Mouse (Mus musculus): ENCODE data around the gene Pde6c.

Gene Pde6c

GRCm38 (mm10) chr19:38143540-38144271, 11.1 kb downstream of the Pde6c start:
- DNase-seq (ENCODE audit: low spot score): no peak

- DNase-seq (ENCODE audit: low spot score): no peak
These were observed 23.7 kb downstream of the Pde6c start for GRCm38 (mm10) chr19:38156243-38156642.

- DNase-seq (ENCODE audit: low spot score): no peak
These were observed 29.2 kb downstream of the Pde6c start for GRCm38 (mm10) chr19:38161648-38162354.

GRCm38 (mm10) chr19:38164633-38165032, 32.1 kb downstream of the Pde6c start:
- no peak for DNase-seq (ENCODE audit: low spot score)

GRCm38 (mm10) chr19:38179675-38180074, 47.1 kb downstream of the Pde6c start:
- DNase-seq (ENCODE audit: low spot score): no peak

GRCm38 (mm10) chr19:38186631-38187344, 54.2 kb downstream of the Pde6c start:
- DNase-seq (ENCODE audit: low spot score): no peak

- DNase-seq (ENCODE audit: low spot score): no peak
These were observed 54.7 kb downstream of the Pde6c start for GRCm38 (mm10) chr19:38187345-38187680.

GRCm38 (mm10) chr19:38190606-38191005, 58.0 kb downstream of the Pde6c start:
- no peak for DNase-seq (ENCODE audit: low spot score)

- DNase-seq (ENCODE audit: low spot score): no peak
These were observed 58.9 kb downstream of the Pde6c start for GRCm38 (mm10) chr19:38191446-38191845.

- no peak for DNase-seq (ENCODE audit: low spot score)
These were observed 62.7 kb downstream of the Pde6c start for GRCm38 (mm10) chr19:38195245-38195644.

GRCm38 (mm10) chr19:38198731-38199130, 66.2 kb downstream of the Pde6c start:
- DNase-seq (ENCODE audit: low spot score): no peak

GRCm38 (mm10) chr19:38206669-38207068, 74.1 kb downstream of the Pde6c start:
- DNase-seq (ENCODE audit: low spot score): no peak

- no peak for DNase-seq (ENCODE audit: low spot score)
These were observed 85.1 kb downstream of the Pde6c start for GRCm38 (mm10) chr19:38217696-38218095.

- DNase-seq (ENCODE audit: low spot score): no peak
These were observed 90.8 kb downstream of the Pde6c start for GRCm38 (mm10) chr19:38223356-38223904.

GRCm38 (mm10) chr19:38223905-38224684, 91.5 kb downstream of the Pde6c start, which contains the start of gene Fra10ac1:
Gene Fra10ac1, minus strand, starts transcription at chr19:38224156.
- DNase-seq (ENCODE audit: low spot score): peak; percentile 85

GRCm38 (mm10) chr19:38224685-38225060, 92.1 kb downstream of the Pde6c start:
- DNase-seq (ENCODE audit: low spot score): no peak

- no peak for DNase-seq (ENCODE audit: low spot score)
These were observed 96.1 kb downstream of the Pde6c start for GRCm38 (mm10) chr19:38228699-38229098.

- DNase-seq (ENCODE audit: low spot score): no peak
These were observed 99.5 kb downstream of the Pde6c start for GRCm38 (mm10) chr19:38232087-38232486.

- DNase-seq (ENCODE audit: low spot score): no peak
These were observed 99.9 kb downstream of the Pde6c start for GRCm38 (mm10) chr19:38232516-38232915.
